Mouse (Mus musculus) hindbrain, embryonic 14.5 days (tissue): ENCODE data around the gene Eef1g. TPM values are rescaled to one million over a fixed set of nuclear protein-coding genes. Genes with fewer than 3 reads are reported as not detected.

Source experiments
- ATAC-seq: fragments of 200-750 bp; cut with Nextera tagmentation; 2 replicates; pipeline ENCODE4 v1.8.0; 2017; ENCODE audit warnings: moderate number of reproducible peaks, mild to moderate bottlenecking, moderate TSS enrichment, moderate library complexity; ENCODE audit not compliant: low FRiP score
- DNase-seq: peaks from one replicate; pipeline ENCODE4 v3.0.0-alpha.2; 2015; ENCODE audit warnings: low spot score
- H3K27ac ChIP-seq: fragments of 300-500 bp; sonication (generic); 2 replicates; pipeline ENCODE4 v1.5.1; 2014; ENCODE audit warnings: mild to moderate bottlenecking, moderate library complexity
- H3K27me3 ChIP-seq: fragments of 300-500 bp; sonication (generic); 2 replicates; pipeline ENCODE4 v1.6.1; 2014; ENCODE audit warnings: mild to moderate bottlenecking, low read length, mixed read lengths; ENCODE audit not compliant: control insufficient read depth, insufficient read depth
- H3K36me3 ChIP-seq: fragments of 300-500 bp; sonication (generic); replicated peaks from 2 replicates; pipeline ENCODE4 v1.6.1; 2014; ENCODE audit not compliant: control insufficient read depth, insufficient read depth
- H3K4me1 ChIP-seq: fragments of 300-500 bp; sonication (generic); replicated peaks from 2 replicates; pipeline ENCODE4 v1.6.1; 2014; ENCODE audit warnings: antibody characterized with exemption, low read length, mixed read lengths; ENCODE audit not compliant: control insufficient read depth, insufficient read depth
- H3K4me2 ChIP-seq: fragments of 300-500 bp; sonication (generic); replicated peaks from 2 replicates; pipeline ENCODE4 v1.6.1; 2014; ENCODE audit warnings: mild to moderate bottlenecking, moderate library complexity
- H3K4me3 ChIP-seq: fragments of 300-500 bp; sonication (generic); replicated peaks from 2 replicates; pipeline ENCODE4 v1.5.1; 2014; ENCODE audit warnings: mild to moderate bottlenecking, low read length
- H3K9ac ChIP-seq: fragments of 300-500 bp; sonication (generic); 2 replicates; pipeline ENCODE4 v1.6.1; 2014
- H3K9me3 ChIP-seq: fragments of 300-500 bp; sonication (generic); 2 replicates; pipeline ENCODE4 v1.6.1; 2016; ENCODE audit warnings: low read length; ENCODE audit not compliant: control insufficient read depth
- WGBS: fragments of 180-500 bp; shearing (Covaris S2); extraction: QIAGEN DNeasy Blood & Tissue Kit; methylation state at CpG from one replicate; pipeline ENCODE4 v1.1.7; 2014; 5-methylcytosine and 5-hydroxymethylcytosine counted together
- polyA plus RNA-seq: library from polyadenylated mRNA; unstranded; fragments of >200 nt; fragmentation: Nextera tagmentation; extraction: Ambion mirVana; gene quantifications from 2 replicates; pipeline ENCODE4 v1.2.1, GENCODE M21; 2014

Eef1g gene
- polyA plus RNA-seq, 1 experiment from 2014 or later: 316 TPM

DNA sequence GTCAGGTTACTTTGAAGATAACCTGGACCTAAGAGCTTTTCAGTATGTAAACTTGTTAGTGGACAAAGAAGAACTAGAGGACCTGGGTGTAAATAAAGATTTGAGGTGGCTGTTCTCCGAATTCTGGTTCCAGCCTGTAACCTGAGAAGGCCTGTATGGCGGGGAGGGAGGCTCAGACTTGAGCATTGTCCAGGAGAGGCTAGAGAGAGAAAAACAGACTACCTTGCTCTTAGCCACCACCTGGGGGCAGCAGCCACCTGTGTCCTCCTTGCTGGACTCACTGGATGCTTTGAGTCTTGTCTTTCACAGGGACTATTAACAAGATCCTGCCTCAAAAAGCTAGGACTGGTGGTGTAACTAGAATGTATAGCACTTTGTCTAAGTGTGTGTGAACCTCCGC is 9.7 kb downstream of the Eef1g start:
- 63% methylated on average over 3 of the region's 3 CpGs for WGBS
- DNase-seq: peak; percentile 70

DNA sequence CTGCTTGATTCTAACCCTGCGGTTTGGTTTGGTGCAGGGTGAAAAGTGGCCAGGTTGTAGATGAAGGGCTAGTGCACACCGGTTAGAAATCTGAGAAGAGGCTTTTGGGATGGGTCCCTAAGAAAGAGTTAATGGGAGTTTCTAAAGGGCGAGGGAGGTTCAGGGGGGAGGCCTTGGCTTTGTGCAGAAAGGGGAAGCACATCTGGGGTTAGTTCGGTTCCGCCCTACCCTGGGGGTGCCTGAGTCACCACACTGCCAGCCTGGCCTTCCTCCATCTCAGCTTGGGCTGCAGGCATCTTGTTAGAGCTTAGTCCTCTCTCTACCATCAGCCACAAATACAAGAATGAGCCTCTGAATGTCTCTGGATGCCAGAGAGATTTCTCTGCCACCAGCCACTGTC is 13.9 kb downstream of the Eef1g start:
- Histone ChIP-seq H3K4me2 (no peak overlapping the region), H3K9ac (no peak overlapping the region), H3K36me3 (peaks cover 52% of the 10 kb centered on the region), H3K27ac (no peak overlapping the region), H3K4me1 (peaks cover 26% of the 10 kb centered on the region), H3K9me3 (no peaks in the 10 kb centered on the region), H3K4me3 (no peak overlapping the region), H3K27me3 (no peaks in the 10 kb centered on the region)
- WGBS: 56% methylated on average over 5 of the region's 5 CpGs
- no peak for DNase-seq
- no peak for ATAC-seq

More for the DNA sequence above, 9.7 kb downstream of the Eef1g start:
- no peaks in the 10 kb centered on the region for H3K9me3 ChIP-seq
- peaks cover 4% of the 10 kb centered on the region; the same call in 1 of the 2 replicates for H3K4me1 ChIP-seq
- H3K4me2 ChIP-seq: no peak overlapping the region
- ATAC-seq: peak; percentile 64; the same call in 1 of the 2 replicates
- no peaks in the 10 kb centered on the region for H3K27me3 ChIP-seq
- H3K27ac ChIP-seq: no peak overlapping the region
- peaks cover 94% of the 10 kb centered on the region for H3K36me3 ChIP-seq
- no peak overlapping the region for H3K9ac ChIP-seq
- H3K4me3 ChIP-seq: no peak overlapping the region

DNA sequence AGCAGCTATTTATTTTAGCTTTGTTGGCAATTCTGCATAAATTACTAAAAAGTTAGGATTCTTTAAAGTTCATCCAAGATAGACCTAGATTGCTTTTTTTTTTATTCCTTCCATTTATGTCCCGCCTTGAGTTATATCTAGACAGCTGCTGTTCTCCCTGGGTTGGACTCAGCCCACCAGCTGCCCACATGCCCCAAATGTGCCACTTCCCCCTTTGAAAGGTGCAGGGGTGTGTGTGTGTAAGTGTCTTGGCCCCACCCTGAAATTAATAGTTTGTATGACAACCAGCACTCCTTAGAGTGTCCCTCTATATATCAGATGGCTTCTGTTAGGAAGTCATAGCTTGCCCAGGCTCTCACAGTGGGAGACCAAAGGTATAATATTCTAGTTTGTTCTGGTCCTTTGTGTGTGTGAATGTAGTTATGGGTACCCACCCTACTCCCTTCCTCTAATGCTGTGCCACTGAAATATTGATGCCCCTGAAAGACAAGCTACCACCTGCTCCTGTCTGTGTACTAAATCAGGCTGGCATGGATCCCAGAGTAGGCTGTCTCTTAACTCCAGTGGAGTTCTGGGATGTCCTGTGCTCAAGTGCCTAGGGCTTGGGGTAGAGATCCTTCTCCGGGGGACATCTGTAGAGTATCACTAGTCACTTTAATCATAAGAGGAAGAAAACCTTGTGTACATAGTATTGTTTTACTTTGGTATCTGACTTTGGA is 14.8 kb downstream of the Eef1g start:
- Histone ChIP-seq H3K27me3 (no peaks in the 10 kb centered on the region), H3K36me3 (peaks cover 44% of the 10 kb centered on the region), H3K4me1 (peaks cover 26% of the 10 kb centered on the region), H3K27ac (no peak overlapping the region), H3K9me3 (no peaks in the 10 kb centered on the region), H3K4me2 (no peak overlapping the region), H3K9ac (no peak overlapping the region), H3K4me3 (no peak overlapping the region)
- 74% methylated on average over 2 of the region's 2 CpGs for WGBS
- DNase-seq (no peak), ATAC-seq (no peak)

DNA sequence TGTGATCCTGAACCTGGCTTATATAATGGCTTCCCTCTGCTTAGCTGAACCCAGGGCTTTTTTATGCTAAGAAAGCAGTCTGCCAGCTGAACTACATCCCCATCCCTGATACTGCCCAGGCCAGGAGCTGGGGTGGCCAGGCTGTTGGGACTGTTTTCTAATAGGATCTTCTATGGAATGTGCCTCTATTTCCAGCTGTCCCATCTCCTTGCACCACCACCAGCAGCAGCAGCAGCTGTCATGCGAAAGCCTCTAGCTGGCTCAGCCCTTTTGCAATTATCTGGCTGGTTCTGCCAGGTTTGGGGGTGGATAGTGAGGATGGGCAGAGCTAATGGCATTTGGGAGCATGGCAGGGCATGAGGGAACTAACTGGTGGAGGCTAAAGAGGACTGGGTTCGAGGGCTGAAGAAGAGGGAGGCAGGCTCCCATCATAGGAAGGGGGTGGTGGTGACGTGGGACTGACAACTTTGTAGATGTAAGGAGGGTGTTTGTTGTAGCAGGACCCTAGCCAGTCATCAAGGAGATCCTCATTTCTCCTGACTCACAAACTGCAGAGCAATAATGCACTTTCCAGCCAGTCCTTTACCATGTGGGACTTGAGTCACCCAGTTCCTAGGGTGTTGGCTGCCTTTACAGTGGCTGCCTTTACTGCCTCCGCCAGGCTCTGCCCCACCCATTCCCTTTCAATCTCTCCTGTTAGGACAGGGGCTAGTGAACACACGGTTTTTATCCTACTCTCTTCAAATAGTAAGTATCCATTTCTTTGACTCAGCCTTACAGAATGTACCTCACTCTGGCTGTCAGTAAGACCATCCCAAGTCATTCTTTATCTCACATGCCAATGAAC is 15.7 kb downstream of the Eef1g start:
- Histone ChIP-seq H3K36me3 (peaks cover 35% of the 10 kb centered on the region), H3K27ac (no peak overlapping the region), H3K4me2 (no peak overlapping the region), H3K27me3 (0 out of 2 replicates have a peak, but pooled peaks cover 3% of the 10 kb centered on the region), H3K9me3 (no peaks in the 10 kb centered on the region), H3K9ac (no peak overlapping the region), H3K4me1 (peaks cover 26% of the 10 kb centered on the region), H3K4me3 (no peak overlapping the region)
- no peak for DNase-seq
- WGBS: 58% methylated on average over 5 of the region's 5 CpGs
- ATAC-seq: no peak

DNA sequence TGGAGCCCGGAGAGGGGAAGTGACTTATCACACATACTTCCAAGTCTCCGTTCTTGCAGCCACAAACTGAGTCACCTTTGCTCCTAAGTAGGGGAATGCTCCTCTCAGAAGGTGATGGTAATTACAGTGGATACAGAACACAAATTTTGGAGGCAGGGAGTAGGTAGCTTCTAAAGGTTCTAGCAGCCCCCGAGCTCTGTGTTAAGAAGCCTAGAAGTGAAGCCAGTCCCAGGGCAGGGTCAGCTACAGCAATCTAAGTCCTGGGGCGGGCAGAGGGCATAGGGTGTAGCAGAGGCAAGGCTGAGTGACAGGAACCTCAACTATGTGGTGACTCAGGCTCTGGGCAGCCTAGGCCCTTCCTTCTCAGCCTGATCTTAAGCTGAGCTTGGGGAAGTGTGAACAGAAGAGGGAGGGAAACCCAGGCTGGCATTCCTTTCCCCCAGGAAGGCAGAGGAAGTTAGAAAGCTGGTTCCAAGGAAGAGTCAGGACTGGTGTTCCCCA is 16.4 kb downstream of the Eef1g start:
- no peak overlapping the region for H3K9ac ChIP-seq
- no peak overlapping the region for H3K27ac ChIP-seq
- peaks cover 26% of the 10 kb centered on the region for H3K4me1 ChIP-seq
- peaks cover 28% of the 10 kb centered on the region for H3K36me3 ChIP-seq
- no peaks in the 10 kb centered on the region for H3K9me3 ChIP-seq
- no peak for DNase-seq
- no peak overlapping the region for H3K4me2 ChIP-seq
- no peak overlapping the region for H3K4me3 ChIP-seq
- peaks cover 9% of the 10 kb centered on the region for H3K27me3 ChIP-seq
- ATAC-seq: no peak
- WGBS: 54% methylated on average over 4 of the region's 4 CpGs

DNA sequence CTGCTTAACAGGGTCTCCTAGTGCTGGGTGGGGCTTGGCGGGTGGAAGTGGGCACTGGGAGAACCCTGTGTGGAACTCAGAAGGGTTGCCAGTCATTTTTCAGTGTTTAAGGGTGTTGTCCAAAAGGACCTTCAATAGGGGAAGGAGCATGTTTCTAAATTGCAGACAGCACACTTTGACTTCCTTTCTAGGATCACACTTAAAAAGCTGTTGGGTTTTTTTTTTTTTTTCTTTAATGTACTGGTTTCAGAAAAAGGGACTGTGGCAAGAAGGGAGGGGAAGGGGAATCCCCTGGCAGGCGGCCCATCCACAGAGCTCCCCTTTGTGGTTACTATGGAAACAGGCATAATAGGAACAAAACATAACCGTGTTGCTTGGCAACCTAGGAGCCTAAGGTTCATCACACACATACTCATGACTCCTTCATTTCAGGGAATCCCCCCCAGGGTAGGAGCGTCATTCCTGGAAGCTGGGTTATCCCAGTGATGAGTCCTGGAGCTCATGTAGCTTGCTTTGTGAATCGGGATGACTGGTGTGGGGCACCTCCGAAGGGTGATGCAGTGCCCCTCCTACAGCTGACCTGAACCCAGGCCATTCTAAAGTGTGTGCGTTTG is 17.5 kb downstream of the Eef1g start:
- peaks cover 19% of the 10 kb centered on the region for H3K27me3 ChIP-seq
- ATAC-seq (peak; percentile 86), DNase-seq (peak; percentile 80)
- H3K9me3 ChIP-seq: no peaks in the 10 kb centered on the region
- H3K27ac ChIP-seq: peak overlapping the region; percentile 3
- peaks cover 16% of the 10 kb centered on the region for H3K36me3 ChIP-seq
- H3K4me1 ChIP-seq: peaks cover 37% of the 10 kb centered on the region
- no peak overlapping the region for H3K4me3 ChIP-seq
- WGBS: 6% methylated on average over 7 of the region's 7 CpGs
- H3K4me2 ChIP-seq: peak overlapping the region; percentile 30; the same call in 1 of the 2 replicates
- H3K9ac ChIP-seq: no peak overlapping the region

DNA sequence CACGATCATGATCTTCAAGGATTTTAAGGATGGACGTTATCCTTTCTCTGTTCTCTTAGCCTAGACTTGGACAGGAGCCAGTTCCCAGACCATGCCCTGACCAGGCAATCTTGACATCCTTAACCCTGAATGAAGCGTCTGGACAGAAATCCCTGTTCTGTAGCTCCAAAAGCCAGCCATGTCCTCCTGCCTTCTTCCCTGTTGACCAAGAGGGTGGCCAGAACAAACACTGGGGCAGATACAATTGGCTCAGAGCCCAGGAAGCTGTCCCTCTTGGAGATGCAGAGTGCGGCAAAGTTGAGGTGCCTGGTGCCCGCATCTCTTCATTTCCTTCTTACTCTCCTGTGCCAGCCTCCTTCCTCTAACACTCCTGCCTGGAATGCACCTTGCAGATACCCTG is 19.1 kb downstream of the Eef1g start:
- no peaks in the 10 kb centered on the region for H3K9me3 ChIP-seq
- DNase-seq (no peak), ATAC-seq (no peak)
- 65% methylated on average over 5 of the region's 5 CpGs for WGBS
- peaks cover 33% of the 10 kb centered on the region for H3K27me3 ChIP-seq
- H3K9ac ChIP-seq: no peak overlapping the region
- H3K4me2 ChIP-seq: no peak overlapping the region
- peaks cover 2% of the 10 kb centered on the region for H3K36me3 ChIP-seq
- peaks cover 50% of the 10 kb centered on the region for H3K4me1 ChIP-seq
- H3K4me3 ChIP-seq: no peak overlapping the region
- H3K27ac ChIP-seq: no peak overlapping the region

DNA sequence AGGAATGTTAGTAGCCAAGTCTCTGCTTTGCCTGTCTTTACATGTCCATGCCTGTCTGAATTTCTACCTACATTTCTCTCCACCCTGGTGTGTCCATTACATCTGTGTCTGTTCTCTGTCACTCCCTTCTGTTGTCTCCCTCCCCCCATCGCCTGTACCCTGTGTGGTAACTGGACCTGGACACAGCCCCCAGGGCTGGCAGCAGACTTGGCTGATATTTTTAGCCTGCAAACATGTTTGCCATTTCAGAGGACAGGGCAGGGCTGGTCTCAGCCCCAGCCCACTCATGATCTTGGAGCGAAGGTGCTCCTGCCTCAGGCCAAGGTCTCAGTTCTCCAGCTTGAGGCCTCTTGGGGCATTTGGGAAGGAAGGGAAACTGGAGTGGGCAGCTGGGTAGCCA is 21.0 kb downstream of the Eef1g start:
- no peak for ATAC-seq
- no peaks in the 10 kb centered on the region for H3K9me3 ChIP-seq
- no peak overlapping the region for H3K4me3 ChIP-seq
- H3K27me3 ChIP-seq: peaks cover 43% of the 10 kb centered on the region
- WGBS: 42% methylated on average over 2 of the region's 2 CpGs
- DNase-seq: no peak
- no peak overlapping the region for H3K4me2 ChIP-seq
- H3K4me1 ChIP-seq: peaks cover 47% of the 10 kb centered on the region
- no peaks in the 10 kb centered on the region for H3K36me3 ChIP-seq
- no peak overlapping the region for H3K27ac ChIP-seq
- no peak overlapping the region for H3K9ac ChIP-seq
